In the genomic region with DNA sequence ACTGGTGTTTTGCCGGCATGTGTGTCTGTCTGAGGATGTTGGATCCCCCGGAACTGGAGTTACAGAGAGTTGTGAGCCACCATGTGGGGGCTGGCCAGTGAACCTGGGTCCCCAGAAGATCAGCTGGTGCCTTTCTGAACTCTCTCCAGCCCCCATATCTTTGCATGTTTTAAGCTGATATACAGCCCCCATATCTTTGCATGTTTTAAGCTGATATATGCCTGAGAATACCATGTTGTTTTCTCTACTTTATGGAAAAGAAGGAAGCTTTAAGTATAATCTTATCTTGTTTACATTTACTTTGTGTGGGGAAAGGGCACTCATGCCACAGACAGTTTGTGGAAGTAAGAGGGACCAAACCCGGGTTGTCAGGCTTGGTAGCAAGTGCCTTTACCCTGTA, we compare ENCODE assay signal across 19 mouse cellular contexts. TPM values are rescaled to one million over a fixed set of nuclear protein-coding genes. Genes with fewer than 3 reads are reported as not detected.
DNase-seq lines count a peak whose midpoint lies in the region; ATAC-seq and TF ChIP-seq lines count a peak whose summit lies in the region.
"Had no signal": no experiment of that assay in that cellular context is flagged by ENCODE, and none has a peak within 500 bp of the region (broad histone marks: within the 10 kb centered on the region; RNA-seq: fewer than 3 reads in every experiment).

No protein-coding gene starts in this region.

- H3K27me3 ChIP-seq in MEL (ENCODE audit: control insufficient read depth in 1 of 2, insufficient read depth in 2 of 2, low read length in 2 of 2) = no peaks in the 10 kb centered on the region
- H3K27me3 ChIP-seq in forebrain, postnatal 0 days (ENCODE audit: insufficient read depth, low read length) = no peaks in the 10 kb centered on the region
- H3K27me3 ChIP-seq: CH12.LX, Patski had no signal

- peaks cover 0 to 7% of the 10 kb centered on the region in 2 experiments; a peak in 2 of 4 replicates for H3K36me3 ChIP-seq in MEL (ENCODE audit: control insufficient read depth in 1 of 2, insufficient read depth in 2 of 2, low read length in 2 of 2)
- no peaks in the 10 kb centered on the region for H3K36me3 ChIP-seq in forebrain, postnatal 0 days (ENCODE audit: insufficient read depth)
- H3K36me3 ChIP-seq: G1E had no signal

- TF ChIP-seq CTCF in MEL (IDR thresholded peaks at IDR 0.05 in 2 of 3, conservative IDR thresholded peaks at IDR 0.05 in 1 of 3; ENCODE audit: control insufficient read depth in 1 of 3, insufficient read depth in 1 of 3, low read depth in 2 of 3, low read length in 3 of 3, poor library complexity in 1 of 3, severe bottlenecking in 1 of 3) = no peak
- no peak for TF ChIP-seq CTCF in forebrain, postnatal 0 days (IDR thresholded peaks at IDR 0.05; ENCODE audit: low read depth)

- peak; percentile 59 for DNase-seq in MEL (ENCODE audit: low read depth, low spot score)
- no peak for DNase-seq in forebrain, postnatal 0 days
- DNase-seq: adrenal gland, adult 2 months; adrenal gland, adult 8-10 months; adrenal gland, postnatal 10 days; adrenal gland, postnatal 14 days; adrenal gland, postnatal 25 days; adrenal gland, postnatal 36 days; B cell, adult 2 months; cerebellum, adult 11 months; cerebellum, adult 11-12 months; cerebellum, adult 18-20 months; cerebellum, adult 2 months; cerebellum, adult 8-10 months had no signal

- H3K9ac ChIP-seq in MEL (ENCODE audit: control insufficient read depth, low read depth, low read length, poor library complexity, severe bottlenecking) = no peak overlapping the region
- no peak overlapping the region for H3K9ac ChIP-seq in forebrain, postnatal 0 days

- WGBS in forebrain, postnatal 0 days = 72% methylated on average over 3 of the region's 3 CpGs

- TF ChIP-seq POLR2A in MEL (IDR thresholded peaks at IDR 0.05; ENCODE audit: control insufficient read depth in 1 of 2, insufficient read depth in 1 of 2, low read depth in 1 of 2, low read length in 2 of 2, poor library complexity in 1 of 2) = no peak

- peaks cover 3 to 8% of the 10 kb centered on the region in 2 experiments for H3K4me1 ChIP-seq in MEL (ENCODE audit: control insufficient read depth in 1 of 2, insufficient read depth in 2 of 2, low read length in 2 of 2)
- H3K4me1 ChIP-seq in forebrain, postnatal 0 days (ENCODE audit: insufficient read depth) = no peaks in the 10 kb centered on the region

- TF ChIP-seq RAD21 in MEL (IDR thresholded peaks at IDR 0.05; ENCODE audit: low read depth, low read length) = no peak

- 0 out of 2 replicates have a peak overlapping the region, but pooled peaks have one; percentile 4 for H3K27ac ChIP-seq in MEL (ENCODE audit: control insufficient read depth, low read depth, low read length)
- no peak overlapping the region for H3K27ac ChIP-seq in forebrain, postnatal 0 days (ENCODE audit: low read depth, low read length)

- H3K79me2 ChIP-seq in MEL (ENCODE audit: control insufficient read depth, insufficient read depth, low read length, poor library complexity) = no peaks in the 10 kb centered on the region

- peak; percentile 66 to 68 for TF ChIP-seq EP300 in MEL (IDR thresholded peaks at IDR 0.05; ENCODE audit: low read depth in 1 of 2, low read length in 2 of 2)

- no peak overlapping the region for H3K4me2 ChIP-seq in forebrain, postnatal 0 days (ENCODE audit: low read depth)

- no peak for ATAC-seq in forebrain, postnatal 0 days
- ATAC-seq: activated CD4-positive, CD25-positive, alpha-beta regulatory T cell, adult 4 months; CD4-positive, CD25-positive, alpha-beta regulatory T cell, adult 4 months; Patski had no signal

- H3K9me3 ChIP-seq in MEL (replicated peaks; ENCODE audit: insufficient read depth, low read length) = no peaks in the 10 kb centered on the region
- no peaks in the 10 kb centered on the region for H3K9me3 ChIP-seq in forebrain, postnatal 0 days (ENCODE audit: low read length)
- H3K9me3 ChIP-seq: G1E had no signal

- no peak overlapping the region for H3K4me3 ChIP-seq in MEL (ENCODE audit: control insufficient read depth in 1 of 2, insufficient read depth in 1 of 2, low read depth in 2 of 2, low read length in 2 of 2)
- H3K4me3 ChIP-seq in forebrain, postnatal 0 days (ENCODE audit: low read depth, low read length) = no peak overlapping the region

TF ChIP-seq in MEL, 35 proteins besides CTCF, POLR2A, EP300 and RAD21:
- TF ChIP-seq MXI1 (IDR thresholded peaks at IDR 0.05; ENCODE audit: low read depth, low read length) (0 out of 2 replicates have a peak, but pooled peaks have one; percentile 14), MAFK (IDR thresholded peaks at IDR 0.05; ENCODE audit: borderline replicate concordance, low read depth, low read length) (0 out of 2 replicates have a peak, but pooled peaks have one; percentile 31), TCF12 (IDR thresholded peaks at IDR 0.05; ENCODE audit: low read depth, low read length) (peak; percentile 64; the same call in 1 of the 2 replicates), CHD1 (IDR thresholded peaks at IDR 0.05; ENCODE audit: low read depth, low read length) (no peak), TBP (IDR thresholded peaks at IDR 0.05; ENCODE audit: low read depth, low read length) (no peak), SIN3A (IDR thresholded peaks at IDR 0.05; ENCODE audit: low read length) (peak; percentile 33; the same call in 1 of the 2 replicates), ETS1 (IDR thresholded peaks at IDR 0.05; ENCODE audit: low read depth, low read length) (peak; percentile 76), GATA1 (IDR thresholded peaks at IDR 0.05; ENCODE audit: low read depth, low read length) (peak; percentile 77), TAL1 (IDR thresholded peaks at IDR 0.05; ENCODE audit: low read length) (no peak)

RNA-seq across cellular contexts. Expression of a gene that starts 33.9 kb away (rescaled TPM):
- 5,481 and 6,504 TPM in 2 replicates for total RNA-seq in MEL (2012; rRNA removed)
- polyA plus RNA-seq in MEL (2012; ENCODE audit: insufficient read depth in 1 of 2, insufficient read length in 2 of 2, low read depth in 1 of 2, low replicate concordance in 2 of 2, missing spikeins in 1 of 2) = 1,000 to 10,000 TPM in 1 of 2 experiments, not detected in 1; 2,476 TPM
- 2,552 and 3,359 TPM in 2 replicates for total RNA-seq in forebrain, postnatal 0 days (2014; rRNA removed)
- polyA plus RNA-seq in forebrain, postnatal 0 days (2015; fragmentation: Nextera tagmentation; extraction: Ambion mirVana) = 824 and 1,232 TPM in 2 replicates

RNA-seq across cellular contexts. Expression of a gene that starts 33.9 kb away (rescaled TPM):
- total RNA-seq in MEL (2012; rRNA removed) = 4.3 and 5.1 TPM in 2 replicates
- polyA plus RNA-seq in MEL (2012; ENCODE audit: insufficient read depth in 1 of 2, insufficient read length in 2 of 2, low read depth in 1 of 2, low replicate concordance in 2 of 2, missing spikeins in 1 of 2) = 1 to 10 TPM in 1 of 2 experiments, not detected in 1; 7.7 TPM
- 9.8 and 11.4 TPM in 2 replicates for total RNA-seq in forebrain, postnatal 0 days (2014; rRNA removed)
- 16.3 and 20.1 TPM in 2 replicates for polyA plus RNA-seq in forebrain, postnatal 0 days (2015; fragmentation: Nextera tagmentation; extraction: Ambion mirVana)

RNA-seq across cellular contexts. Expression of a gene that starts 51.8 kb away (rescaled TPM):
- total RNA-seq in MEL (2012; rRNA removed) = 76.0 and 107 TPM in 2 replicates
- 100 to 1,000 TPM in 1 of 2 experiments, not detected in 1; 103 TPM for polyA plus RNA-seq in MEL (2012; ENCODE audit: insufficient read depth in 1 of 2, insufficient read length in 2 of 2, low read depth in 1 of 2, low replicate concordance in 2 of 2, missing spikeins in 1 of 2)
- total RNA-seq in forebrain, postnatal 0 days (2014; rRNA removed) = 70.1 and 75.7 TPM in 2 replicates
- polyA plus RNA-seq in forebrain, postnatal 0 days (2015; fragmentation: Nextera tagmentation; extraction: Ambion mirVana) = 131 and 139 TPM in 2 replicates
